Mouse (Mus musculus) 3T3-L1 (cell line): Measurements from ENCODE around the gene Kctd20.
"Not testable (repeated sequence)": the region's sequence is repeated elsewhere in the genome, so short reads cannot be mapped to it uniquely, and the experiment has no call there.

Experiments
- DNase-seq: peaks from one replicate; pipeline ENCODE4 v3.0.0-alpha.2; 2015; ENCODE audit warnings: low read depth, low spot score

The Kctd20 gene

GRCm38 (mm10) chr17:28984724-28985420 is 33.1 kb downstream of the Kctd20 start:
- no peak for DNase-seq

GRCm38 (mm10) chr17:28986833-28987232 is 35.1 kb downstream of the Kctd20 start:
- peak; percentile 66 for DNase-seq

- peak; percentile 78 for DNase-seq
Measured at GRCm38 (mm10) chr17:28987713-28988112, 36.0 kb downstream of the Kctd20 start.

GRCm38 (mm10) chr17:28988291-28988690 is 36.5 kb downstream of the Kctd20 start:
- DNase-seq: peak; percentile 44

GRCm38 (mm10) chr17:28988996-28989395 is 37.2 kb downstream of the Kctd20 start:
- DNase-seq: no peak

- DNase-seq: no peak
Measured at GRCm38 (mm10) chr17:28990060-28990459, 38.3 kb downstream of the Kctd20 start.

GRCm38 (mm10) chr17:28991286-28991685 is 39.5 kb downstream of the Kctd20 start:
- DNase-seq: no peak

GRCm38 (mm10) chr17:28992105-28992504 is 40.4 kb downstream of the Kctd20 start:
- DNase-seq: no peak

- not testable (repeated sequence) for DNase-seq
Measured at GRCm38 (mm10) chr17:28993004-28993403, 41.3 kb downstream of the Kctd20 start.

- DNase-seq: no peak
Measured at GRCm38 (mm10) chr17:28994615-28995014, 42.9 kb downstream of the Kctd20 start.

GRCm38 (mm10) chr17:29000465-29000864 is 48.7 kb downstream of the Kctd20 start:
- no peak for DNase-seq

GRCm38 (mm10) chr17:29003740-29004139 is 52.0 kb downstream of the Kctd20 start:
- DNase-seq: peak; percentile 34

GRCm38 (mm10) chr17:29005002-29005401 is 53.3 kb downstream of the Kctd20 start:
- no peak for DNase-seq

GRCm38 (mm10) chr17:29006812-29007211 is 55.1 kb downstream of the Kctd20 start:
- DNase-seq: peak; percentile 36

GRCm38 (mm10) chr17:29007243-29007640 is 55.5 kb downstream of the Kctd20 start:
- DNase-seq: no peak

- peak; percentile 83 for DNase-seq
Measured at GRCm38 (mm10) chr17:29007641-29008325, 56.0 kb downstream of the Kctd20 start, which contains the start of gene Stk38. Stk38 (minus strand) TSS chr17:29007995.

- no peak for DNase-seq
Measured at GRCm38 (mm10) chr17:29008326-29008650, 56.5 kb downstream of the Kctd20 start.

GRCm38 (mm10) chr17:29009181-29009580 is 57.4 kb downstream of the Kctd20 start:
- no peak for DNase-seq

GRCm38 (mm10) chr17:29014235-29014634 is 62.5 kb downstream of the Kctd20 start:
- peak; percentile 56 for DNase-seq

- DNase-seq: peak; percentile 85
Measured at GRCm38 (mm10) chr17:29015638-29016037, 63.9 kb downstream of the Kctd20 start.

- DNase-seq: no peak
Measured at GRCm38 (mm10) chr17:29016705-29017104, 65.0 kb downstream of the Kctd20 start.

GRCm38 (mm10) chr17:29018292-29018984 is 66.7 kb downstream of the Kctd20 start:
- DNase-seq: peak; percentile 60
